Mouse (Mus musculus): ENCODE results near the gene Snph.

GRCm38 (mm10) chr2:151632159-151632814 is at the start of gene Snph:
- TF ChIP-seq CTCF (IDR thresholded peaks at IDR 0.05; ENCODE audit: borderline replicate concordance, insufficient read depth, low read depth, low read length) (peak; percentile 24), POLR2A (IDR thresholded peaks at IDR 0.05; ENCODE audit: borderline replicate concordance, insufficient read depth, low read length) (peak; percentile 27; the same call in 1 of the 2 replicates)
